Mouse (Mus musculus): ENCODE data around the gene Gli2. TPM values are rescaled to one million over a fixed set of nuclear protein-coding genes. Genes with fewer than 3 reads are reported as not detected.

Gene Gli2
- total RNA-seq, 2 experiments from 2014 or later, result not detected

- ATAC-seq (ENCODE audit: poor library complexity, severe bottlenecking), result no peak
Observed at GRCm38 (mm10) chr1:119051938-119052551, 1.4 kb downstream of the Gli2 start.

DNA sequence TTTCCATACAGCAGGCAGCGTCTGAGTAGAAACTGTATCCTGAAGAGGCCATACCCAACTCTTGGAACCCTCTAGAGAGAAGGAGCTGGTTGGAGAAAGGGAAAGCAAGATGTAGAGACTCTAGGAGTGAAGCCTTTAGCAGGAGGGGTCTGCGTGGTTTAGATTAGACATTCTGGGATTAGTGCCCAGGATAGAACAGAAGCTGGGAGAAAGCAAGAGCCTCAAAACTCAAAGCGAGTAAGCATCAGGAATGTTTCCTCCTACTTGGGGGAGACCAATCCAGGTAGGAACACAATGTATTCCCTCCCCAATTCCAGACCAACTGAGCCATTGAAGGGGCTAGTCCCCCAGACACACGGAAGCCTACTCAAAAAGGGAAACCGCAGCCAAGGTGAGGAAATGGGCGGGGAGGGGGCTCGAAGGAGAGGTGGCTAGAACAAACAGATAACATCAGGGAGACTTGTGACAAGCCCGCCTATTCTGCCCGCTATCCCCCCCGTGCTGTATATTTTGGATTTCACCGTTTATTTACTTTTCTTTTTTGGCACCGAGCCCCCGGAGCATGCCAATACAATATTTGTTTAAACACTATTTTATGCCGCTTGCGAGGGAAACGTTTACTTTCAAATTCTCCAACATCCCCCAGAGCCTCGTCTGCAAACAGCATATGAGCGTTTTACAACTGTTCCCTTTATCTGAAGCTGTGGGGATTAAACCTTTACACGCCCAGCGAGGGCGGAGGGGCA, 2.1 kb downstream of the Gli2 start:
- no peak for ATAC-seq (ENCODE audit: poor library complexity, severe bottlenecking)

DNA sequence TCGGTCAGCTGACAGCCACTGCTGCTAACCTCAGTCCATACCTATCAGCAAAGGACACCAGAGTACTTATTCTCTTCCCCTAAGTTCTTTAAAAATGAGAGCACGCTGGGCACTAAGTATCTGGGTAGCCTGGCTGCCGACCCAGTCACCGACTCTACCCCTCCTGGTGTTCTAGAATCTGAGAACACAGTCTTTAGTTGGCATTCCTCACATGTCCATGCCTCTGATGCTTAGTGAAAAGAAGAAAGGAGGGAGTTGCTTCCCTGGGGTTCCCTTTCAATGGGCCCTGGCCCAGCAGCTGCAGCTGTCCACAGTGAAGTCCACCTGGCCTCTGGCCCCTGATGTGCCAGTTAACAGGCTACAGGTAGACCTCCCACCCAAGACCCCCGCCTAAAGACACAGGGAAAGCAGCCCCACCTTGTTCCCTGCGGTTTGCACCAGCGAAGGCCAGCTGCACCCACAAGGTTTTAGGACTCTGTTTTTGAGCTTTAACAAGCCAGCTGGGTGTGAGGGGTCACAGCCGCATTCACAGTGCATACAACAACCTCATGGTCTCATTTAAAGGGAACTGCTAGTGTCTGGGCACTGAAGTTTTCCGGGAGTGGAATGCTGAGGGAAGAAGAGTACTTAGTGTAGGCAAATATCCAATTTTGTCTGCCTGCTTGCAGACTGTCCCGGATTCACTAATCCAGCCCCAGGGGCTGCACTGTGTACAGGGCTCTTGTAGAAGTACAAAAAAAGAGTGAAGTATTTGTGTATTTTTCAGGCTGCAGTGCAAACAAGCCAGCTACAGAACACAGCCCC, 3.4 kb downstream of the Gli2 start:
- no peak for ATAC-seq (ENCODE audit: poor library complexity, severe bottlenecking)

- no peak for ATAC-seq (ENCODE audit: poor library complexity, severe bottlenecking)
Observed at GRCm38 (mm10) chr1:119048988-119049387, 4.4 kb downstream of the Gli2 start.

- no peak for ATAC-seq (ENCODE audit: poor library complexity, severe bottlenecking)
Observed at GRCm38 (mm10) chr1:119048547-119048946, 4.9 kb downstream of the Gli2 start.

GRCm38 (mm10) chr1:119047462-119048371, 5.7 kb downstream of the Gli2 start:
- no peak for ATAC-seq (ENCODE audit: poor library complexity, severe bottlenecking)

- no peak for ATAC-seq (ENCODE audit: poor library complexity, severe bottlenecking)
Observed at GRCm38 (mm10) chr1:119038436-119038835, 15.0 kb downstream of the Gli2 start.

- ATAC-seq (ENCODE audit: poor library complexity, severe bottlenecking), result no peak
Observed at GRCm38 (mm10) chr1:119035931-119036330, 17.5 kb downstream of the Gli2 start.

DNA sequence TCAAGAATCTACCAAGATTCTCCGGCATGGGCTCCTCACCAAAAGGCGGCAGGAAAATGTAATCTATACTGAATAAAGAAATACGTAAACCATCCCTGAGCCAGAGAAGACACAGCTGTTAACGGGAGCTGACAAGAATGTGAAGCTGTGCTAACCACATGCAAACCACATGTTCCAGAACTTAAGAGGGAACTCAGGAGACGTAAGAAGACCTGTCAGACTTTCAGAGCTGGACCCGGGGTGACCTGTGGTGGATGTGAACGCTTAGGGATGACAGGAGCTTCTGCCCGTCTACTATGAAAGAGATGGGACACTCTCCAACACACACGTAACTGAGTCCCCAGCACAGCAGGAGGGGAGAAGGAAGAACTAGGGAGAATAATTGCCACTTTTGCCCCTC, 18.1 kb downstream of the Gli2 start:
- no peak for ATAC-seq (ENCODE audit: poor library complexity, severe bottlenecking)

- ATAC-seq (ENCODE audit: poor library complexity, severe bottlenecking), result no peak
Observed at GRCm38 (mm10) chr1:119034163-119034705, 19.2 kb downstream of the Gli2 start.

DNA sequence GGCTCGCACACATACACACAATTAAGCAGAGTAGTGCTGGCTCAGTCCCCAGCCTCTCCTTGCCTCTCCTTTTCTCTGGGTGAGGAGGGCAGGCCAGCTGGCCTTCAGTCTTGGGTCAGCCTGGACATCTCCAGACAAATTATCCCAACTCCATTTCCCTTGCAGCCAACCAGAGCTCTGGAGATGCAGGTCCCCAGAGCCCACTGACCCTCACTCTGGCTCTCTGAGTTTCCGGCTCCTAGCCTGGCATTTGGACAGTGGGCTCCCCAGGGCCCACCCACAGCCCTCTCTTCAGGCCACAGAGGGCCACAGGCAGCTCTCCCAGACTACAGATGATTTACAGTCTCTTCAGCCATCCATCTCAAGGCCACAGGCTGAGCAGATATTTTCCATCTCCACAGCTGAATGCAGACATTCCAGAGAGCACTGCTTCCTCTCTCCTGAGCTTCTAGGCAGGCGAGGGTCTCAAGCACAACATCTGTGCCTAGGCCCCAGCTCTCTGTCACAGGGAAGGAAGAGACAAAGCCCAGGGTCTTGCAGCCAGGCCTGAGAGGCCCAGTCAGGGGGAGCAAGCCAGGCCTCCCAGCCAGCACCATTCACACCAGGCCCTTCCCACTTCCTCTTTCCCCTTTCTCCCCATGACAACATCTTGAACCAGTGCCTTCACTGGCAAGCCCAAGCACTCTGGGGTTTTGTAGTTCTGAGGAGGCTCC, 19.8 kb downstream of the Gli2 start:
- peak; percentile 87 for ATAC-seq (ENCODE audit: poor library complexity, severe bottlenecking)

- no peak for ATAC-seq (ENCODE audit: poor library complexity, severe bottlenecking)
Observed at GRCm38 (mm10) chr1:119031185-119031584, 22.2 kb downstream of the Gli2 start.

DNA sequence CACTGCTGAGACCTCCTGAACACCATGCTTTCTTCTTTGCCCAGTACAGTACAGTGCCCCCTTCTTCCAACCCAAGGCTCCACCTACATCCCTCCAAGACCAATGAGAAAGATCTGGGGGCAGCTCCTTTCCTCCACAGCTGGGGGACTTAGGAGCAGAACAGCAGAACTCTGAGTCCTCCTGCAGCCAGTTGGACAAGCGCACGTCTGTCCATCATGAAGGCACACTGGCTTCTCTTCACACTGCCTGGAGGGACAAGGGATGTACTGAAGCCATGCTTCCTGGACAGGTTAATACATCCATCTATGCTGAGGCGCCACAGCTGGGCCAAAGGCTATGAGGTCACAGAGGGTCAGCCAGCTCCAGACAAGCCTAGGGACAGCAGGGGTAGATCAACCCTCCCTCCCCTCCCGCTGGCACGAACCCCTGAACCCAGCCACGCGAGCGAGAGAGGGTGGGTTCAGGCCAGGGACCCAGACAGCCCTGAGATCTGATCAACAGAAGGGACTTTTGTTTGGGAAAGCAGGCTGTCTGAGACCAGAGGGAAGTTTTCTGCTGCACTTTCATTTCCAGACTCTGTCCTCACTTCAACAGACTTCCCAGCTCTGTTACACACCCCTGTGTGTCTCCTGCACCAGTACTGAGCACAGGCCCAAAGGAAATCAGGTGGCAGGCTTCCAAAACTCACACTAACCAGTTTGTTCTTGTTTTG, 27.6 kb downstream of the Gli2 start:
- no peak for ATAC-seq (ENCODE audit: poor library complexity, severe bottlenecking)

DNA sequence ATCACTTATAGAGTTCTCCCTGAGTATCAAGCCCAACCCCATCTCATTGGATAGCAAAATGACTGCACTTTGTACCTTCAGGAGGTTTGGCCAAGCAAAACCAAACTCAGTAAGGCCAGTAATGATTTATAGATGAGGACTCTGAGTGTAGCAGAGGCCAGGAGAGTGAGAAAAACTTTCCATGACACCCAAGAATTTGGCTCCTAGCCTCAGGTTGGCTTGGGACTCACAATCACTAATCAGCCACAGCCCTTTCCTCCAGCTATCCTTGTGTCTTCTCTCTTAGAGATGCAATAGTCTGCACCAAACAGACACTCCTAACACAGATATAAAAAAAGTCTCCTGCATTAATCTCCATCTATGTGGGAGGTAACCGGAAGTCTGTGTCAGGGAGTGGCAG, 31.1 kb downstream of the Gli2 start:
- no peak for ATAC-seq (ENCODE audit: poor library complexity, severe bottlenecking)

GRCm38 (mm10) chr1:119020092-119020491, 33.3 kb downstream of the Gli2 start:
- ATAC-seq (ENCODE audit: poor library complexity, severe bottlenecking), result no peak

- no peak for ATAC-seq (ENCODE audit: poor library complexity, severe bottlenecking)
Observed at GRCm38 (mm10) chr1:119019056-119019455, 34.4 kb downstream of the Gli2 start.

GRCm38 (mm10) chr1:119016866-119017265, 36.6 kb downstream of the Gli2 start:
- no peak for ATAC-seq (ENCODE audit: poor library complexity, severe bottlenecking)

- ATAC-seq (ENCODE audit: poor library complexity, severe bottlenecking), result no peak
Observed at GRCm38 (mm10) chr1:119015108-119015507, 38.3 kb downstream of the Gli2 start.

DNA sequence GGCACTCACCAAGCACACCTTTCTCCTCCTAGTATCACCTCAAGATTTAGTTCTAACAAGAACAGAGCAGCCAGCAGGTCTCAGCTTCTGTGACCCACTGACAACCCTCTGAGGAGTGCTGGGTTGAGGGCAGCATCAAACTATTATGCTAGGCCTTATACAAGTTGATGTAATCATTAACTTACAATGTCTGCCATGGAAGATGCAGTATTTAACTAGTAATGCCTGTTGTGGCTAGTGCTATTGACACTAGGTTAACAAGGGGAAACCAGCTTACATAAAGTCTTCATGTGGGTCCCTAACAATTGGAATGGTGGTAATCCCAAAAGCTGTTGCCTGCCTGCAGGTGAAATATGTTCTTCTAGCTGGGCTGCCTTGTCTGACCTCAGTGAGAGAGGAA, 44.5 kb downstream of the Gli2 start:
- ATAC-seq (ENCODE audit: poor library complexity, severe bottlenecking), result no peak

Data from megakaryocyte, adult 5-6 weeks (primary cell).